25 mouse cellular contexts compared by ENCODE assay signal in genomic region chr6:8455599-8455998, GRCm38 (mm10). TPM values are rescaled to one million over a fixed set of nuclear protein-coding genes. Genes with fewer than 3 reads are reported as not detected.
A peak's percentile ranks its signal among the peaks of the same experiment; 100 is the strongest.
DNase-seq lines count a peak whose midpoint lies in the region; ATAC-seq and TF ChIP-seq lines count a peak whose summit lies in the region.
"Had no signal": no experiment of that assay in that cellular context is flagged by ENCODE, and none has a peak within 500 bp of the region (broad histone marks: within the 10 kb centered on the region; RNA-seq: fewer than 3 reads in every experiment).

No protein-coding gene starts in this region.

- no peak overlapping the region for H3K4me2 ChIP-seq in hindbrain, embryonic 16.5 days (ENCODE audit: low read length)
- no peak overlapping the region for H3K4me2 ChIP-seq in hindbrain, embryonic 11.5 days (replicated peaks; ENCODE audit: low read depth, low read length)
- no peak overlapping the region for H3K4me2 ChIP-seq in midbrain, postnatal 0 days (ENCODE audit: low read depth, low read length, poor library complexity, severe bottlenecking)
- no peak overlapping the region for H3K4me2 ChIP-seq in midbrain, embryonic 13.5 days (replicated peaks)
- H3K4me2 ChIP-seq: forebrain, embryonic 13.5 days; heart, embryonic 11.5 days; hindbrain, embryonic 14.5 days; intestine, embryonic 15.5 days had no signal

- no peaks in the 10 kb centered on the region for H3K4me1 ChIP-seq in hindbrain, embryonic 16.5 days (ENCODE audit: control insufficient read depth, insufficient read depth, low read depth, low read length)
- H3K4me1 ChIP-seq in hindbrain, embryonic 11.5 days (replicated peaks; ENCODE audit: control insufficient read depth, insufficient read depth, low read length) = no peaks in the 10 kb centered on the region
- no peaks in the 10 kb centered on the region for H3K4me1 ChIP-seq in midbrain, postnatal 0 days (ENCODE audit: insufficient read depth, low read length)
- no peaks in the 10 kb centered on the region for H3K4me1 ChIP-seq in midbrain, embryonic 13.5 days (replicated peaks)
- H3K4me1 ChIP-seq: forebrain, embryonic 10.5 days; forebrain, embryonic 13.5 days; intestine, embryonic 15.5 days had no signal

- no peak overlapping the region for H3K9ac ChIP-seq in hindbrain, embryonic 16.5 days (ENCODE audit: low read depth, low read length)
- H3K9ac ChIP-seq in hindbrain, embryonic 11.5 days (ENCODE audit: low read depth, low read length) = no peak overlapping the region
- no peak overlapping the region for H3K9ac ChIP-seq in midbrain, postnatal 0 days (replicated peaks; ENCODE audit: low read length, poor library complexity, severe bottlenecking)
- H3K9ac ChIP-seq in midbrain, embryonic 13.5 days (replicated peaks) = no peak overlapping the region
- H3K9ac ChIP-seq: forebrain, embryonic 13.5 days; hindbrain, embryonic 14.5 days; intestine, embryonic 15.5 days had no signal

- no peak overlapping the region for H3K27ac ChIP-seq in hindbrain, embryonic 16.5 days (ENCODE audit: low read depth, low read length)
- H3K27ac ChIP-seq in hindbrain, embryonic 11.5 days (ENCODE audit: low read depth, low read length) = no peak overlapping the region
- H3K27ac ChIP-seq in midbrain, postnatal 0 days (ENCODE audit: low read depth, low read length) = no peak overlapping the region
- H3K27ac ChIP-seq in midbrain, embryonic 13.5 days = no peak overlapping the region
- H3K27ac ChIP-seq: forebrain, embryonic 10.5 days; forebrain, embryonic 13.5 days; gastrocnemius, adult 2 months; hindbrain, embryonic 14.5 days; intestine, embryonic 15.5 days had no signal

- no peak for ATAC-seq in cerebellum, adult (ENCODE audit: insufficient number of reproducible peaks, low FRiP score, low TSS enrichment)
- peak; percentile 64; the same call in 1 of the 2 replicates for ATAC-seq in hindbrain, embryonic 16.5 days
- ATAC-seq in hindbrain, embryonic 11.5 days (ENCODE audit: low FRiP score) = no peak
- no peak for ATAC-seq in midbrain, postnatal 0 days (ENCODE audit: low FRiP score)
- no peak for ATAC-seq in midbrain, embryonic 13.5 days
- ATAC-seq: forebrain, embryonic 13.5 days; forebrain, embryonic 16.5 days; intestine, embryonic 15.5 days; Patski had no signal

- peak; percentile 10 to 23 for DNase-seq in cerebellum, adult 18-20 months
- DNase-seq in hindbrain, embryonic 11.5 days (ENCODE audit: low spot score) = no peak
- peak; percentile 54 for DNase-seq in midbrain, postnatal 0 days (ENCODE audit: low spot score)
- DNase-seq in cerebellum, postnatal 14 days = peak; percentile 46 to 52
- no peak for DNase-seq in thymus, postnatal 14 days
- DNase-seq: adrenal gland, postnatal 10 days; adrenal gland, postnatal 36 days; B cell, adult 2 months; gastrocnemius, adult 2 months; gastrocnemius, postnatal 14 days; heart, adult 11 months; kidney, adult 11 months; kidney, adult 8-10 months had no signal

- 63% methylated on average over 5 of the region's 5 CpGs for WGBS in hindbrain, embryonic 16.5 days
- 88% methylated on average over 5 of the region's 5 CpGs for WGBS in hindbrain, embryonic 11.5 days
- WGBS in midbrain, postnatal 0 days = 79% methylated on average over 5 of the region's 5 CpGs
- WGBS in midbrain, embryonic 13.5 days = 89% methylated on average over 5 of the region's 5 CpGs

- no peaks in the 10 kb centered on the region for H3K9me3 ChIP-seq in hindbrain, embryonic 16.5 days (ENCODE audit: control insufficient read depth, low read length)
- no peaks in the 10 kb centered on the region for H3K9me3 ChIP-seq in hindbrain, embryonic 11.5 days (ENCODE audit: control insufficient read depth, low read length)
- no peaks in the 10 kb centered on the region for H3K9me3 ChIP-seq in midbrain, postnatal 0 days (ENCODE audit: low read length)
- no peaks in the 10 kb centered on the region for H3K9me3 ChIP-seq in midbrain, embryonic 13.5 days
- H3K9me3 ChIP-seq: forebrain, embryonic 10.5 days; forebrain, embryonic 13.5 days; G1E; intestine, embryonic 15.5 days had no signal

- H3K36me3 ChIP-seq in hindbrain, embryonic 16.5 days (ENCODE audit: control insufficient read depth, insufficient read depth, low read length) = no peaks in the 10 kb centered on the region
- no peaks in the 10 kb centered on the region for H3K36me3 ChIP-seq in hindbrain, embryonic 11.5 days (ENCODE audit: control insufficient read depth, insufficient read depth, low read length)
- no peaks in the 10 kb centered on the region for H3K36me3 ChIP-seq in midbrain, postnatal 0 days (ENCODE audit: insufficient read depth, low read length)
- H3K36me3 ChIP-seq in midbrain, embryonic 13.5 days = no peaks in the 10 kb centered on the region
- H3K36me3 ChIP-seq: forebrain, embryonic 10.5 days; G1E; intestine, embryonic 15.5 days had no signal

- TF ChIP-seq CTCF in midbrain, postnatal 0 days (IDR thresholded peaks at IDR 0.05) = no peak

- H3K27me3 ChIP-seq in hindbrain, embryonic 16.5 days (replicated peaks; ENCODE audit: control insufficient read depth, insufficient read depth, low read length) = no peaks in the 10 kb centered on the region
- no peaks in the 10 kb centered on the region for H3K27me3 ChIP-seq in hindbrain, embryonic 11.5 days (ENCODE audit: control insufficient read depth, insufficient read depth, low read length)
- H3K27me3 ChIP-seq in midbrain, postnatal 0 days (ENCODE audit: insufficient read depth, low read length) = no peaks in the 10 kb centered on the region
- no peaks in the 10 kb centered on the region for H3K27me3 ChIP-seq in midbrain, embryonic 13.5 days
- H3K27me3 ChIP-seq: CH12.LX; forebrain, embryonic 13.5 days; intestine, embryonic 15.5 days; Patski had no signal

- H3K4me3 ChIP-seq in hindbrain, embryonic 16.5 days (ENCODE audit: low read length) = no peak overlapping the region
- H3K4me3 ChIP-seq in hindbrain, embryonic 11.5 days (ENCODE audit: low read depth, low read length) = no peak overlapping the region
- no peak overlapping the region for H3K4me3 ChIP-seq in midbrain, postnatal 0 days (ENCODE audit: low read depth, low read length)
- H3K4me3 ChIP-seq in midbrain, embryonic 13.5 days (replicated peaks) = no peak overlapping the region
- H3K4me3 ChIP-seq: forebrain, embryonic 10.5 days; forebrain, embryonic 13.5 days; gastrocnemius, adult 2 months; intestine, embryonic 15.5 days had no signal

RNA-seq across cellular contexts. Expression of gene Glcci1, which starts 53.8 kb away (rescaled TPM):
- 3.7 and 3.9 TPM in 2 replicates for polyA plus RNA-seq in hindbrain, embryonic 16.5 days (2015; fragmentation: Nextera tagmentation; extraction: Ambion mirVana)
- polyA plus RNA-seq in hindbrain, embryonic 11.5 days (2014; fragmentation: Nextera tagmentation; extraction: Ambion mirVana) = 15.1 and 17.2 TPM in 2 replicates
- 11.1 and 16.4 TPM in 2 replicates for total RNA-seq in midbrain, postnatal 0 days (2014; rRNA removed)
- 5.0 and 5.1 TPM in 2 replicates for polyA plus RNA-seq in midbrain, postnatal 0 days (2015; fragmentation: Nextera tagmentation; extraction: Ambion mirVana)
- polyA plus RNA-seq in midbrain, embryonic 13.5 days (2015; fragmentation: Nextera tagmentation; extraction: Ambion mirVana) = 10.5 and 14.6 TPM in 2 replicates

Comparison
In these comparisons a context has a peak if more than half of its experiments do, and no peak if none do; other contexts are left out.
1. DNase-seq: peak in cerebellum, adult 18-20 months (2 of 2), midbrain, postnatal 0 days (single experiment) and cerebellum, postnatal 14 days (2 of 2); none in hindbrain, embryonic 11.5 days (single experiment) and thymus, postnatal 14 days (single experiment).